Mouse (Mus musculus) granulocyte monocyte progenitor cell, adult 5-6 weeks (primary cell): ENCODE data around the gene Lad1. TPM values are rescaled to one million over a fixed set of nuclear protein-coding genes. Genes with fewer than 3 reads are reported as not detected.
A peak's percentile ranks its signal among the peaks of the same experiment; 100 is the strongest.

Experiments
- ATAC-seq: replicated peaks from 2 replicates; pipeline ENCODE4 v1.8.0; 2016; ENCODE audit warnings: mild to moderate bottlenecking, moderate TSS enrichment, inconsistent platforms; ENCODE audit not compliant: poor library complexity, severe bottlenecking
- total RNA-seq, 2 experiments: library from RNA; stranded (forward) in 1 of 2; stranded (reverse) in 1 of 2; fragments of 200-712, 200-1000 nt in 1 of 2; fragments of >200 nt in 1 of 2; fragmentation: Nextera tagmentation in 1 of 2; gene quantifications; 2 replicates each; pipeline ENCODE4 v1.2.3; 2014 to 2017

The Lad1 gene
- not detected in 2 replicates for total RNA-seq (2014; fragmentation: Nextera tagmentation)
- not detected in 2 replicates for total RNA-seq (2017)

GRCm38 (mm10) chr1:135818481-135819086 is at the start of gene Lad1:
Lad1 (plus strand) TSS chr1:135818598.
- no peak; the same call in 1 of the 2 replicates for ATAC-seq

GRCm38 (mm10) chr1:135770237-135770636 is 48.2 kb upstream of the Lad1 start:
- ATAC-seq, result no peak

GRCm38 (mm10) chr1:135770896-135771572 is 47.4 kb upstream of the Lad1 start:
- peak; percentile 27 for ATAC-seq

GRCm38 (mm10) chr1:135771573-135771970 is 46.8 kb upstream of the Lad1 start:
- ATAC-seq, result no peak

DNA sequence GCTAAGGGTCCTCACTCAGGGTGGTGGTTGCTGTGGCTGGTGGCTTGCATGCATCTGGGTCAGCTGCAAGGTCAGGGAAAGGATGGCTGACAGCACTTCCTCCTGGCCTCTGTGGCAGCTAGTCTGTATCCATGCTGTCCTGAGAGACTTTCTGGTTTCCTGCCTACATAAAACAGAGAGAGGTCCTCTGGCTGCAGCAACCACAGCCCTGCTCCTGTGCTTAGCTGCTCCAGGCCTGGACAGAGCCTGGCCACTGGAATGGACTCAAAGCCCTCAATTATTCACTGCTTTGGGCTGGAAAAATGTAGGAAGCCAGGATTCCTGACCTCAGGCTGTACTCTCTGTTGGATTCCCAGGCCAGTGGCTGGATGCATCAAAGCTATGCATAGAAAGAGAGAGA is 41.8 kb upstream of the Lad1 start:
- ATAC-seq, result no peak

DNA sequence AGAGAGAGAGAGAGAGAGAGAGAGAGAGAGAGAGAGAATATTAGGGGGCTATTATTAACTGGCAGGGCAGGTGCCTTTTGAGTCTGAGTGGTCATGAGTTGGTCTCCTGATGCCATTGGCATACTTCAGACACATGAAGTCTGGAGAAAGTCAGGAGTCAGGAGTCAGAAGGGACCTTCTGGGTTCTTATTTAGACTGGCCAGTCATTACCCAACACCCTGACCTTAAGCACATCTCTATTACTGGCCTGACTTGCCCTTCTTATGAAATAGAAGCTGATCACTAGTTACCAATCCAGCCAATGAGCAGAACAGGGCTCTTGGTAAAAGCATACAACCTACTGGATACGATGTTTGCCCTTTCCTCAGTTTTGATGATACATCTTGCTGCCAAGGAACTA is 41.4 kb upstream of the Lad1 start:
- no peak for ATAC-seq

GRCm38 (mm10) chr1:135778780-135779535 is 39.4 kb upstream of the Lad1 start, which contains the start of gene Tnni1:
Tnni1 (plus strand) TSS chr1:135779434.
- ATAC-seq, result peak; percentile 45

DNA sequence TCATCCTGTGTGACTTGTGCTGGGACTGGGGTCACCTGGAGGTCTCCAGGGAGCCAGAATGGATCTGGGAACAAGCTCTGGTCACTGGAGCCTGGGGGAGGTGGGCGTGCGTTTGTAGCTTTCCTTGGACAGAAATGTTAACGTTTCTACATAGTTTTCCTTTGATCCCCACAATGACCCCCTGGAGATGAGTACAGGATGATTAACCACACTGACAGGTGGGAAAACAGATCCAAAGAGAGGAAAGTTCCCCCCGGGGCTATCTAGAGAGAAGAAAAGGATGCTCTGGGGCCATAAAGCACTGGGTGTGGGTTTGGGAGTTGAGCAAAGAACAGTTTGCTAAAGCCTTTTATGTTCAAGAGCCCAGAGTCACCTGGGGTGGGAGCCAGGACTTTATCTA is 37.7 kb upstream of the Lad1 start:
- ATAC-seq, result no peak

- peak; percentile 86 for ATAC-seq
Observed at GRCm38 (mm10) chr1:135781220-135781619, 37.2 kb upstream of the Lad1 start.

GRCm38 (mm10) chr1:135782816-135783215 is 35.6 kb upstream of the Lad1 start:
- no peak for ATAC-seq

GRCm38 (mm10) chr1:135787799-135788198 is 30.6 kb upstream of the Lad1 start:
- peak; percentile 71 for ATAC-seq

- ATAC-seq, result no peak
Observed at GRCm38 (mm10) chr1:135788708-135789107, 29.7 kb upstream of the Lad1 start.

DNA sequence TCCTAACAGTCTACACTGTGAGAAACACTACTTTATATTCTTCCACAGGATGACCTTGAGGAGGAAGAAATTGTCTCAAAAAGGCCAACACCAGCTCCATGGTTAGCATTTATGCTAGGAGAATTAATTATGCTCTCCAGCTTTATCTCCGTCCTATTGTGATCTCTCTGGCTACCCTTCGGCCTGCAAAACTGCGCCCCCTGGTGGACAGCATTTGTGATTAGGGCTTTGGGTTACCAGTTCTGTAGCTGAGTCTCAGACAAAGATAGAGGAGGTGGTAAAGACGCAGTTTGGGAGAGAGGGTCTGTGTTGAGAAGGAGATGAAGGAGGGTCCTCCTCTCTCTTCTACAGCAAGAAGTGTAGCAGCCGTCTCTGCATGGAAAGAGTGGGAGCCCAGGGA is 28.6 kb upstream of the Lad1 start:
- 0 out of 2 replicates have a peak, but pooled peaks have one; percentile 33 for ATAC-seq

DNA sequence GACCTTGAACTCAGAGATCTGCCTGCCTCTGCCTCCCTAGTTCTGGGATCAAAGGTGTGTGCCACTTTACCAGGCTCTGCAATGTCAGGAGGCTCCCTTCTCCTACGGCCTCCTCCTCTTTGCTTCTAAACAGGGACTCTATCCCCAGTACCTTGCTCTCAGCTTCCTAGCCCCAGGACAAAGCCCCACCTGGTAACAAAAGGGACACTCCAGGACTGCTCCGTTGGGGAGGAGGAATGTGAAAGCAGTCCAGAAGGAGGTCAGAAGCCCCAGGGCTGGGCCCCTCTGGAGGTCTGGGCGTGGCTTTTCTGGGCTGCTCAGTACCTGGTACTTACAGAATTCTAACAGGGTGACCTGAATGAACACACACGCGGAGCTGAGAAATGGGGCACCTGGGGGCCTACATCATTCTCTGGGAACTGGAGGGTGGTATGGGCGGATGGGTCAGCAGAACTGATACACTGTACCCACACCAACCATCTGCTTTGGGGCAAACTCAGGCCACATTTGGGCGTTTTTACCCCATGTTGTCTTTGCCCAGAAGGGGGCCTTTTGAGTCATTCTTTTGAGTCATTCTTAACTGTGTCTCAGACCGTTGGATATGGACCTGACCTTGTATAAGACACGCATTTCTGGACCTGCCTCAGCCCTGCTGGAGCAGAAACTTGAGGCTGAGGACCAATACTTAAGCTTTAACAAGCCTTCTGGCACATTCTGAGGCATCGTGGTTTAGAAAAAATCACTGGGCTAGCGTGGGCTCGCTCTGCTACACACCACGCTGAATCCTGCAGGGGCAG is 26.1 kb upstream of the Lad1 start:
- ATAC-seq, result no peak

- peak; percentile 85 for ATAC-seq
Observed at GRCm38 (mm10) chr1:135793370-135794215, 24.8 kb upstream of the Lad1 start.

DNA sequence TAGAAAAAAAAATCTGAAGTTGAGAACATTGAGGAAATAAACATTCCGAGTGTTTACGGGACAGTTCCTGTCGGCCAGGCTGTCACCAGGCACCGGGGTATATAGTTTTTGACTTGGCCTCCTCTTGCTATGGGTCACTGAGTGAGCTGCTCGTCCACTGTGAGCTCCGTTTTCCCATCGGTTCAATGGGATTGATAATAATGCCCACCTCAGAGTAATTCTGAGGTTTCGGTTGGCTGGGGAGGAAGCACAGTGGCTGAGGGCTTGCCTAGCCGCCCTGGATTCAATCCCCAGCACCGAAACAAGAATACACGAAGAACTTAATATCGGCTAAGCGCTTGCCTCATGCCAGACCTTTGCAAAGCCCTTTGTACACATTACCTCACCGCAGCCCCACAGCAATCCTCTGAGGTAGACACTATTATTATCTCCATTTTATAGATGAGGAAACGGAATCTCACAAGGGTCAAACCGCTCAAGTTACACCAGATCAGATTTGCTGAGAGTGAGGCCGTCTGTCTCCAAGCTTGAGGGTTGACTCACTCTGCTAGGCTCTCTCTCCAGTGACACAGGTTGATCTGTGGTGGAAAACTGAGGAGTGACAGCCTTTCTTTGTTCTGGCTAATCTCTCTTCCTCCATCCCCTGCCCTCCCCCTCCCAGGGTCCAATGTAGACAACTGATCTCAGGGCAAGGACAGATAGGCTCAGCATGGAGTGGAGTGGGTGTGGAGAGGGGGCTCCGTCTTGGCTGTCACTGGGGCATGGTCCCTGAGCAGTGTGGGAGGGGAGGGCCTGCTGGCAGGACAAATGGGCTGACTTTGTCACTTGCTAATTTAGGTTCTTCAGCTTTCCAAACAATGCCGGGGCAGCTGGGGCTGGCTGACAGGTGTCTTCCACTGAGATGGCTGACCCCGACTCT is 23.9 kb upstream of the Lad1 start:
- ATAC-seq, result peak; percentile 34

DNA sequence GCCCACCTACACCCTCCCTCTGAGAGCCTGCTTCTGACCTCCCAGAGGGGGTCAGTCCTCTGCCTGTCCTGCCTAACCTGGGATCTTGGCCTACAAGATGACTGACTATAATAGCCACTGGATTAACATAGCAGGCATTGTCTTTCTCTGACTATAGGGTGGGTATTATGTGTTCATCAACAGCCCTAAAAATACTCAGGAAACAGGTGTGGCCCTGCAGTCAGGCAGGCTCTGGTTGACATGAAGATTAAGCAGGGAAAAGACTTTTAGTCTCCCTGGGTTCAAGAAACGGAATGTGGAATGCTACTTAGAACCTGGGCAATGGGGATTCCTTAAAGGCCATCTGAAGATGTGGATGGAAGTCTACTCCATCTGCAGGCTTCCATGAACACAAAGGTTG is 19.9 kb upstream of the Lad1 start:
- ATAC-seq, result no peak

DNA sequence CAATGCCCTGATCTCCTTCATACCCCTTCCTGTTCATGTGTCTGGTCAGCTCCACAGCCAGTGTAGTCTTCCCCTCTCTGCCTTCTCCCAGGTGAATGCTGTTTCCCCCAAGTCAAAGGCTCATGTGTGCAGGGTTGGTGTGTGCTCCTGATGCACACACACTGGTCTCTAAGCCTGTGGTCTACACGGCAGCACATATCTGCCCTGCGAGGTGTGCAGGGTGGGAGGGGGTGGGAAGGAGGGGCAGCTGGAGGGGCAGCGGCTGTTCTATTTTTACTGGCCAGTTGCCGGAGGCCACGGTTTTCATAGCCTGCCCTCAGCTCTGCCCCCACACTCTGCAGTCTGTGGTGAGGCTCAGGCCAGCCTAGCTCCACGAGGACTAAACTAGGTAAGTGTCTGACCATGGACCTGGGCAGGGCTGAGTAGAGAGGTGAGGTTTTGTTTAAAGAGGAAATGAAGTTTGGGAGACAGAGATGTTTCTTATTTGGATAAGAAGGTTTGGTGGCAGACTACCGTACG is 19.2 kb upstream of the Lad1 start:
- no peak for ATAC-seq
